Mouse (Mus musculus) brain, embryonic 14.5 days (tissue): Measurements from ENCODE around the gene Krt26. TPM values are rescaled to one million over a fixed set of nuclear protein-coding genes. Genes with fewer than 3 reads are reported as not detected.

ENCODE experiments used
- DNase-seq: peaks from one replicate; pipeline ENCODE4 v3.0.0-alpha.2; 2011; ENCODE audit warnings: low read depth
- CTCF ChIP-seq: fragments of 200-500 bp; IDR thresholded peaks from 2 replicates; pipeline ENCODE4 v1.5.1; 2012; ENCODE audit warnings: inconsistent platforms, mild to moderate bottlenecking, moderate library complexity, borderline replicate concordance; ENCODE audit not compliant: insufficient read depth, insufficient read length; ENCODE audit errors: extremely low read depth
- POLR2A ChIP-seq: fragments of 200-500 bp; IDR thresholded peaks from 2 replicates; pipeline ENCODE4 v1.6.1; 2012; ENCODE audit warnings: mild to moderate bottlenecking, inconsistent platforms, borderline replicate concordance; ENCODE audit not compliant: poor library complexity, insufficient read depth, insufficient read length, severe bottlenecking; ENCODE audit errors: extremely low read depth
- polyA plus RNA-seq: library from polyadenylated mRNA; depleted of rRNA; stranded (reverse); fragments of >200 nt; gene quantifications from 2 replicates; pipeline ENCODE4 v1.2.3, GENCODE M21; 2012; rRNA removed

Krt26 gene
- 0.06 and 0.08 TPM in 2 replicates for polyA plus RNA-seq

DNA sequence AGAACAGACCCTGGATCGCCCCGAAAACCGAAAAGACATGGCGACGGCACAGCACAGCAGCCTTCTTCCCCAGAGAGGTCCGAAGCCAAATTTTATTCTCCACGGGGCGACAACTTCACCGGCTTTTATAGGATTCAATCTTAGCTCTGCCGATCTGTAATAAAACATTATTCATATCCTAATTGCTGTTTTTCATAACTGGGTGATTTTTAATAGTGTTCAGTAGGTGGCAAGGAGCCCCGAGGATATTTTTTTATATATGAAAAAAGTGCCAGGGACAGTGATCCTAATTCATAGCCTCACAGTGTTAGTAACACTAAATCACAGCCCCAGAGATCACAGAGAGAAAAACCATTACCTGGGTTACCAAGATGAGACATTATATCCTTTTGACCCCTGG is at the start of gene Krt26:
TSS of gene Krt26 (minus strand) at position 101 of the 400 bp plus-strand sequence.
- no peak for DNase-seq
- TF ChIP-seq POLR2A (no peak), CTCF (no peak)

DNA sequence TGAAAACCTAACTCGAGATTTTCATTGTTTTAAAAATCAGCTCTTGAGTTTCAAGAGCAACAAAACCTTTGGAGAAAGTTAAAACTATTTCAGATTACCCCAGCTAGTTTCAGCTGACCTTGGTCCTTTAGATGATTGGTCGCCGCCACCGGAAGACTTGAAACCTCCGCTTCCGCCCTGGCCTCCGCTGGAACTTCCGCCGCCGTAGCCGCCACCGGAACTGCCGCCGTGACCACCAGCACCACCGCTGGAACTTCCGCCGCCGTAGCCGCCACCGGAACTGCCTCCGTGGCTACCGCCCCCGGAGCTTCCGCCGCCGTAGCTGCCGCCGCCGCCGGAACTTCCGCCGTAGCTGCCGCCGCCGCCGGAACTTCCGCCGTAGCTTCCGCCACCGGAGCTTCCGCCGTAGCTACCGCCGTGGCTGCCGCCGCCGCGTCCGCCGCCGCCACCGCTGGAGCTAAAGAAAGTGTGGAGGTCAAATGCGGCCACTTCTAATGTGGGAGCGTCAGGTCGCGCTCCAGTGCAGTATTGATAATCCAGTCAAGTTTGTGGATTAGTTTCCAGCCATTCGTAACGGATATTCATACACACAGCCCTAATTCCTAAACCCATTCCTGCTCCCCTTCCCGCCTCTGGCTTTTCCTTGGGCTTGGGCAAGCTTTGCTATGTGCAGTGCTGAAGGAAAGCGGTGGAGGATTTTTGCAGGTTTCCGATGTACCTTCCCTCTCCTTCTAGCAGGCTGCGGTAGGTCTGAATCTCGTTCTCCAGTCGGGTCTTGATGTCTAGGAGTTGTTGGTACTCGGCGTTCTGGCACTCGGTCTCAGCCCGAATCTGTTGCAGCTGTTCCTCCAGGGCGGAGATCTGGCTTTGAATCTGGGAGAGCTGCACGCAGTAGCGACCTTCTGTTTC is 48.3 kb upstream of the Krt26 start:
- peak; percentile 68 for TF ChIP-seq POLR2A
- no peak for TF ChIP-seq CTCF
- DNase-seq = peak; percentile 96

GRCm38 (mm10) chr11:99379568-99379967 is 41.8 kb upstream of the Krt26 start:
- DNase-seq = peak; percentile 83
- peak; percentile 87 for TF ChIP-seq CTCF
- TF ChIP-seq POLR2A = no peak

- TF ChIP-seq POLR2A (no peak), CTCF (no peak)
- no peak for DNase-seq
Observed at GRCm38 (mm10) chr11:99374803-99375202, 37.0 kb upstream of the Krt26 start, which contains the start of gene Krt28. TSS of gene Krt28 (minus strand) at chr11:99374903.

DNA sequence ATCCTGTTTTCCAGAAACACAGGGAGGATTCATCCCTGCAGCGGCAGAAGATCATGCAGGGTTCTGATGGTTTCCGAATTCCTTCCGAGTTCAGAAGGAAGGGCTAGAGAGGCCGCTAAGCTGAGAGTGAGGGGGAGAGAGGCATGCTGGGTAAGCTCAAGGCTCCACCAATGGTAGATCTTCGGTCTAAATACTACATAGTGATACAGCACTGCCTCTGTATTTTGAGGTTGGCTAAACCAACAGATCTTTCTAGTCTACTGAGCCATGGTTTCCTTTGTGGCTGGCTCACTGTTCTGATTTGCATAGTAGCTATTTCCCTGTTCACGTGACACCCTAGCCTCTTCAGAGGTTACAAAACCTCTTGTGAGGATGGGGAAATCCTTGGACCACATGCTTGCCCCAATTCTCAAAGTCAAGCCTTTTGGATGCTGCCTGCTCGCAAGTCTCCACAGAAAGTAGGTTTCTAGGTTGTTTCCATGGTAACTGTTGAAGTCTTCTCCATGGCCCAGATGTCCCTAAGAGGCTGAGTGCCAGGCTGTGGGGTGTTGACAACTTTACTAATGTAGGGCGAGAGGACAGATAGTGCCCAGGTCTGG is 32.2 kb upstream of the Krt26 start:
- TF ChIP-seq CTCF (no peak), POLR2A (no peak)
- DNase-seq = peak; percentile 35

- peak; percentile 19 for DNase-seq
- TF ChIP-seq POLR2A (no peak), CTCF (peak; percentile 56; the same call in 1 of the 2 replicates)
Observed at GRCm38 (mm10) chr11:99369229-99369628, 31.5 kb upstream of the Krt26 start.

DNA sequence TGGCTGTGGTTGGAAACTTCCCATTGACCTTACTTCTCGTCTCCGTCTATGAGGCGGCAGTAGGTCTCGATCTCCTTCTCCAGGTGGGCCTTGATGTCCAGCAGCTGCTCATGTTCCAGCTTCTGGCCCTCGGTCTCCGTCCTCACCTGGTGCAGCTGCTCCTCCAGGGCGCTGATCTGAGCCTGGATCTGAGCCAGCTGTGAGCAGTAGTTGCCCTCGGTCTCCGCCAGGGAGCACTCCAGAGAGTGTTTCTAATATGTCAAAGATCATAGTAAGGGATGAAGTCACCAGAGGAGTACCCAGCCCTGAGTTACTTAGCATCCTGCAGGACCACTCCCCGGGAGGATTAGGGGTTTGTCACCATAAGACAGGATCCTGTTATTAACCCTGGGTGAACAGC is 29.0 kb upstream of the Krt26 start:
- TF ChIP-seq CTCF (no peak), POLR2A (no peak)
- no peak for DNase-seq

DNA sequence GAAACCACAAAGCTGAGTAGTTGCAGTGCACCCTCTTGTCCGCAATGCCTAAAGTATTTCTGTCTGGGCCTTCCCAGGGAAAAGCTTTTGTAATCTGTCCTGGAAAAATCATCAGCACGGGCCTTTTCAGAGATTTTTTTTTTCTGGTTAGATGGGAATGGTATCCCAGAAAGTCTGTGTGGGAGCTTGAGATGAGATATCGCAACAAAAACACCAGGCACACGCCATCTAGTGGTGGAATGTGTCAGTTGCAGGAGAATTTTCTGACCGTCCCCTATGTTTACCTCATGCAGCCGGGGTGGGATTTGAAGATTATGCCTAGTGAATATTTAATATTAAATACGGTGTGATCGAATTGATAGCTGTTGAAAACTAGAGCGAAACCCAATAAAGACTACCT is 26.6 kb upstream of the Krt26 start:
- TF ChIP-seq POLR2A (no peak), CTCF (peak; percentile 74; the same call in 1 of the 2 replicates)
- DNase-seq = peak; percentile 64

GRCm38 (mm10) chr11:99361423-99361822 is 23.7 kb upstream of the Krt26 start:
- no peak for TF ChIP-seq POLR2A
- no peak for TF ChIP-seq CTCF
- DNase-seq = no peak

GRCm38 (mm10) chr11:99351004-99351403 is 13.2 kb upstream of the Krt26 start, which contains the start of gene Krt27:
TSS of gene Krt27 (minus strand) at chr11:99351104.
- no peak for DNase-seq
- TF ChIP-seq POLR2A = no peak
- no peak for TF ChIP-seq CTCF

DNA sequence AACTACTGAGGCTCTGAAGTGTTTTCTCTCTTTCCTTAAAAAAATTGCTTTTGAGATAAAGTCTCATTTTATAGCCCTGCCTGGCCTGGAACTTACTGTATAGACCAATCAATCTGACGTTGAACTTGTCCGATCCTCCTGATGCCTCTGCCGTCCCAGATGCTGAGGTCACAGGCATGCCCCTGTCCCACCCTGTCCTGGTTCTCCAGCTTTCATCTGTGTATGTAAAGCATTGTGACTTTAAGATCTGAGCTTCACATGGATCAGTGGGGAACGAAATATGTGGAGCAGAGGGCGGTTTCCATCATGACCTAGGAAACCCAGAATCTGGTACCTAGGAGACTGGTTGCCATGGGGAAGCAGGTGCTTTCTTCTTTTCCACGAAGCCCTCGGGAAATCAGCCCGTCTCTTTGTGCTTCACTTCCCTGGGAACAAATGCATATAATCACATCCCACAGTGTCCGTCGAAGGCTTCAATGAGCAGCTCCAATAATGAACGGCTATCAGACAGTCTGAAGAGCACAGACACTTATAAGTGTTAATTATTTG is 1.6 kb upstream of the Krt26 start:
- DNase-seq = peak; percentile 72

GRCm38 (mm10) chr11:99333426-99333825 is 4.3 kb downstream of the Krt26 start:
- TF ChIP-seq CTCF (no peak), POLR2A (no peak)
- DNase-seq = peak; percentile 46

More for the DNA sequence above, 1.6 kb upstream of the Krt26 start:
- TF ChIP-seq POLR2A (no peak), CTCF (no peak)

- no peak for TF ChIP-seq CTCF
- TF ChIP-seq POLR2A = no peak
- DNase-seq = no peak
Observed at GRCm38 (mm10) chr11:99329655-99330054, 8.1 kb downstream of the Krt26 start.

GRCm38 (mm10) chr11:99322851-99323250 is 14.9 kb downstream of the Krt26 start, which contains the start of gene Krt25:
TSS of gene Krt25 (minus strand) at chr11:99322951.
- TF ChIP-seq CTCF = no peak
- no peak for DNase-seq

DNA sequence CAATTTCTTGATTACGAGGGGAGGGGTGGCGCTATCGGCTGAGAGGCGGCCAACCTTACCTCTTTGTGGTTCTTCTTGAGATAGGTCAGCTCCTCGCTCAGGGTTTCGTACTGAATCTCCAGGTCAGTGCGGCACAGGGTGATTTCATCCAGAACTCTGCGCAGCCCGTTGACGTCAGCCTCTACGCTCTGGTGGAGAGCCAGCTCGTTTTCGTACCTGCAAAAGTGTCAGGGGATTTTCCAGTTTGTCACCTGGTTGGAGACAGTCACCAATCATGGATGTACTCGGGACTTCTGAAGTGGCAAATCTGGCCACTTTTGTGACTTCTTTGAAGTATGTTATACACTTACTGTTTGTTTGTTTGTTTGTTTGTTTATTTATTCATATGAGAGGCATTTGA is 16.7 kb downstream of the Krt26 start:
- TF ChIP-seq POLR2A (no peak), CTCF (no peak)
- DNase-seq = no peak
